Mouse (Mus musculus) gastrocnemius, adult 18-20 months (tissue): ENCODE results near the gene Sesn1. TPM values are rescaled to one million over a fixed set of nuclear protein-coding genes. Genes with fewer than 3 reads are reported as not detected.

Source experiments
- DNase-seq: peaks from one replicate; pipeline ENCODE4 v3.0.0; 2021; ENCODE audit warnings: low spot score
- total RNA-seq, 2 experiments: library from RNA; stranded (reverse); gene quantifications; 2 replicates each; pipeline ENCODE4 v1.2.3; 2021

The Sesn1 gene
- total RNA-seq, 2 experiments from 2014 or later: 17.0 to 40.1 TPM

- DNase-seq: no peak
These were observed 57.1 kb downstream of the Sesn1 start for GRCm38 (mm10) chr10:41866838-41867154.

GRCm38 (mm10) chr10:41867956-41868355 lies 58.2 kb downstream of the Sesn1 start:
- DNase-seq: no peak

- no peak for DNase-seq
These were observed 60.4 kb downstream of the Sesn1 start for GRCm38 (mm10) chr10:41870101-41870500.

GRCm38 (mm10) chr10:41871564-41871963 lies 61.8 kb downstream of the Sesn1 start:
- no peak for DNase-seq

GRCm38 (mm10) chr10:41875624-41876023 lies 65.9 kb downstream of the Sesn1 start:
- no peak for DNase-seq

- no peak for DNase-seq
These were observed 68.6 kb downstream of the Sesn1 start for GRCm38 (mm10) chr10:41878344-41878743.

GRCm38 (mm10) chr10:41879675-41880074 lies 69.9 kb downstream of the Sesn1 start:
- no peak for DNase-seq

GRCm38 (mm10) chr10:41880206-41880605 lies 70.5 kb downstream of the Sesn1 start:
- DNase-seq: no peak

- no peak for DNase-seq
These were observed 71.0 kb downstream of the Sesn1 start for GRCm38 (mm10) chr10:41880777-41881176.

GRCm38 (mm10) chr10:41881438-41881837 lies 71.7 kb downstream of the Sesn1 start:
- DNase-seq: no peak

GRCm38 (mm10) chr10:41883741-41884575 lies 74.2 kb downstream of the Sesn1 start:
- DNase-seq: no peak

GRCm38 (mm10) chr10:41887080-41887821 lies 77.5 kb downstream of the Sesn1 start:
- DNase-seq: peak; percentile 94

GRCm38 (mm10) chr10:41888365-41888941 lies 78.7 kb downstream of the Sesn1 start:
- DNase-seq: no peak

GRCm38 (mm10) chr10:41889566-41889965 lies 79.8 kb downstream of the Sesn1 start:
- no peak for DNase-seq

GRCm38 (mm10) chr10:41890537-41890936 lies 80.8 kb downstream of the Sesn1 start:
- DNase-seq: no peak

GRCm38 (mm10) chr10:41891312-41891711 lies 81.6 kb downstream of the Sesn1 start:
- DNase-seq: no peak

- DNase-seq: peak; percentile 89
These were observed 84.0 kb downstream of the Sesn1 start for GRCm38 (mm10) chr10:41893433-41894411.

GRCm38 (mm10) chr10:41896425-41896824 lies 86.7 kb downstream of the Sesn1 start:
- DNase-seq: no peak

- no peak for DNase-seq
These were observed 87.1 kb downstream of the Sesn1 start for GRCm38 (mm10) chr10:41896865-41897264.

GRCm38 (mm10) chr10:41901456-41901855 lies 91.7 kb downstream of the Sesn1 start:
- DNase-seq: no peak

- peak; percentile 62 for DNase-seq
These were observed 92.1 kb downstream of the Sesn1 start for GRCm38 (mm10) chr10:41901864-41902263.
